Mouse (Mus musculus) lung, postnatal 36 days (tissue): Measurements from ENCODE around the gene Mrps31.

Source experiments
- DNase-seq: peaks from one replicate; pipeline ENCODE4 v3.0.0; 2022; ENCODE audit warnings: mixed read lengths

The Mrps31 gene

GRCm38 (mm10) chr8:22411282-22411702, at the start of gene Mrps31:
Gene Mrps31 (plus strand): TSS chr8:22411361.
- peak; percentile 92 for DNase-seq

DNA sequence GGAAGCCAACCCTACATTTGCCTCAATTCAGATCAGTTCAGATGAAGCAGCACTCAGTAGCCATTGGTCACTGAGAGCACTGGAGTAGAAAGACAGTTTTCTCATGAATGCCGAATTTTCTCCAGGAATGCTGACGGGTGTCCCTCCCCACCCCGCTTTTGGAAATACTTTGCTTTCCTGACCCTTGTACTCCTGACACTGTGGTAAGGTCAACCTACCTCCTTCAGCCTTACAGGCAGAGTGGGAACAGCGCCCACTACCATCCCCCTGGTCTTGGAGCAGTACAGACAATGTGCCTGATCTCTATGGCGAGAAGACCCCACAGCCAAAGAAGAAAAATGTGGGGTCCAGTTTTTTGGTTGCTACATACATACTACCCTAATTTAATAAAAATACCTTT, 34.9 kb upstream of the Mrps31 start:
- no peak for DNase-seq

GRCm38 (mm10) chr8:22376903-22377302, 34.3 kb upstream of the Mrps31 start:
- DNase-seq = peak; percentile 75

GRCm38 (mm10) chr8:22380934-22381333, 30.2 kb upstream of the Mrps31 start:
- no peak for DNase-seq

DNA sequence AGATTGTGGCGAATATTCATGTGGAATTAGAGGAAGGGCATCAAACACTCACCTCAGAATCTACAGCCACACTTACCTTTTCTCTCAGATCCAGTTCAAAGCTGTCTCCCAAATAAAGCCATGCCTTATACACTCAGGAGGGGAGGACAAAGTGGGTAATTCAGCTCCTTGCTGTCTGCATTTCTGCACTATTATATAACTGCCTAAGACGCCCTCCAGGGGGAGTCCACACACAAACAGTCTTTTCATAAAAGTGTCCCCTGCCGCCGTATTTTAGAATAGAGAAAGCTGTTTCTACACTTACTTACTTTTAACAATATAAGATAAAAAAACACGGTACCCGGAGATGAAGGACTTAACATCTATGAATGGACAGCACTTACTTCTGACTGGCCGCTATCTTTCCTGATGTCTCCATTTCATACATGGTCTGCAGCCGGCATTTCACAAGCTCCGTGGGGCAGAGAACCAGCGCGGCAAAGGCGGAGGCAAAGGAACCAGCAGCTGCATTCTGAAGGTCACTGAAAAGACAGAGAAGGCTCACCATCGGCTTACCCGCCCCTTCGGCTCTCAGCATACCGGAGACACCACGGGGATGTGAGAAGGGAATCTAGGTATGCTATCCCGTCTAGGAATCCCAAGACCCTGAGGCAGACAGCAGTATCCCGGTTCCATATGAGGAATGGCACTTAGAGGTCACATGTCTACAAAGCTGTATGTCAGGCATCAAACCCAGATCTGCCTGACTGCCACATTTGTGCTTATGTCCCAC, 28.2 kb upstream of the Mrps31 start:
- DNase-seq = no peak

DNA sequence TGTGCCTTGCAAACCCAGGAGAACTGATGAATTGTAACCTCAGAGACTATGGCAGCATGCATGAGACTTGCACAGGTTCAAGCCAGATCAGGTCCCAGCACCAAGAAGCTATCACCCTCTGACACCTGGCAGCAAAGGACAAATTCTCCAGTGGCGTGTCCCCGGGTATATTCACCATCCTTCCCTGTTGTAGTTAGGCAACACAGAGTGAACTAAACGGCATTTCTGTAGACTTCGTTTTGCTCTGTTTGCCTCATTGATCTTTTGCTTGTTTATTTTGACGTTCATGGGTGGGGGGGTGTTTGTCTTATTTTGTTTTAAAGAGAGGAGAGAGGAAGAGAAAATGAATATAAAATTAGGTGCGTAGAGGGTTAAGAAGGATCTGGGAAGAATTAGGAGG, 26.0 kb upstream of the Mrps31 start:
- no peak for DNase-seq

DNA sequence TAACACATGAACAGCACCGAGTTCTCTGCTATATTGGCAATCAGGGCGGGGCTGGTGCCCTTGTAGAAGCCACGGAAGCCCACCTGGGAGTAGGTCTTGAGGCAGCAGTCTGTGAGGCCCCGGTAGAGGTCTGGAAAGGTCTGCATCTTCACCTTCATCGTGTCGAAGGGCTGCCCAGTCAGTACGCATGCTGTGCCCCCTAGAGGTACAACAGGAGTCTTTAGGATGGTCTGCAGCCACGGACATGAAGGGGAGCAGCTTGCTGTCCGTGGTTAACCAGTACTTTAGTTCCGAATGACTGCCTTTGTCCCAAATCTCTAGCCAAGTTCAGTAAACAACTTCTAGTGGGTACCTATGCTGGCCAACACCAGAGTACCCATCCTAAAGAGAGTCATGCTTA, 21.3 kb upstream of the Mrps31 start:
- DNase-seq = no peak

GRCm38 (mm10) chr8:22390766-22391463, 20.2 kb upstream of the Mrps31 start:
- DNase-seq = no peak

- DNase-seq = no peak
Observed at GRCm38 (mm10) chr8:22394471-22394870, 16.7 kb upstream of the Mrps31 start.

DNA sequence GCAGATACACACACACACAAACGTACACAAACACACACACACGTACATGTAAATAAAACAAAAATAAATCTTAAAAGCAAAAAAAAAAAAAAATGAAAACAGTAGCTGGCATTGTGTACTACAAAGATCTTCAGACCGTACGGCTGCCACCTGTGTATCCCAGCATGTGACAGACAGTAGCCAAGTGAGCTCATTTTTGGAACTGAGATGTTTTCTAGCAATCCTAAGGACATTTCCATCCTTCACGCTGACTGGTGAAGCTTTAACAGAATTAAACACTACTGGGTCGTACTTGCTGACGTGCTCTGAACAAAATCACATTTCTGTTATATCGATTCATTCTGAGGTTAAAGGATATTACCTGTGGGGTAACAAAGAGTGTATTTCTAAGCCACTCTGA, 15.9 kb upstream of the Mrps31 start:
- DNase-seq = no peak

- DNase-seq = no peak
Observed at GRCm38 (mm10) chr8:22397811-22398141, 13.4 kb upstream of the Mrps31 start.

DNA sequence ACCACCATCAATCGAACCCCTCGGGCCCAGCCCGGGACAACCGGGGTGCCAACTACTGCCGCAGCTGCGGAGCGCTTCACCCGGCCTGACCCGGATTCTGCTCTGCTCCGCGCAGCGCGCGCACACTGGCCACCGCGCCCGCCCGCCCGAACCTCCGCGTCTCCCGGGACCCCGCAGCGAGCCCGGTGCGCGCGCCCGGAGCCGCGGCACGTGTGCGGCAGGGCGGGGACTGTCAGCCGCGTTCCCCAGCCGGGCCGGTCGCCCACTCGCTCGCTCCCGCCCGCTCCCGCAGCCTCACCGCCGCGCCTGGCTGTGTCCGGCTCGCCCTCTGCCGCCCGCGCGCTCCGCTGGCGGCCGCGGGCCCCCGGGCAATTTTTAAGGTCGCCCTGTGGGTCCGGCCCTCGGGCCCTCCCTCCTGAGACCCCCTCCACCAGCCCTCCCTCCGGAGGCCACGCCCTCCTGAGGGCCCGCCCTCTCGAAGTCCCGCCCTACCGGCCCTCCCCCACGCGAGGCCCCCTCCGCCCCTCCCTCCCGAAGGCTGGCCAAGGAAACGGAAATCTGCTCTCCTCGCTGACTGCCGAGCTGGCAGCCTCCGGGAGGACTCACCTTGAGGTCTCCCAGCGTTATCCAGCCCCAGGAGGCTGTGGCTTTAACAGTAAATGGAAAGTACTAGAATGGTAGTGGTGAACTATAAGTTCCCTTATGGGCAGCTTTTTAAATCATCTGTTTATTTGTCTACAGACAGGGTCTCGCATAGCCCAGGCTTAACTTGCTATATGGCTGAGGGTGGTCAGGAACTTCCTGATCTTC, 12.8 kb upstream of the Mrps31 start, which contains the start of gene Slc25a15:
TSS of gene Slc25a15 (minus strand) at position 456 of the 810 bp plus-strand sequence.
- peak; percentile 89 for DNase-seq

DNA sequence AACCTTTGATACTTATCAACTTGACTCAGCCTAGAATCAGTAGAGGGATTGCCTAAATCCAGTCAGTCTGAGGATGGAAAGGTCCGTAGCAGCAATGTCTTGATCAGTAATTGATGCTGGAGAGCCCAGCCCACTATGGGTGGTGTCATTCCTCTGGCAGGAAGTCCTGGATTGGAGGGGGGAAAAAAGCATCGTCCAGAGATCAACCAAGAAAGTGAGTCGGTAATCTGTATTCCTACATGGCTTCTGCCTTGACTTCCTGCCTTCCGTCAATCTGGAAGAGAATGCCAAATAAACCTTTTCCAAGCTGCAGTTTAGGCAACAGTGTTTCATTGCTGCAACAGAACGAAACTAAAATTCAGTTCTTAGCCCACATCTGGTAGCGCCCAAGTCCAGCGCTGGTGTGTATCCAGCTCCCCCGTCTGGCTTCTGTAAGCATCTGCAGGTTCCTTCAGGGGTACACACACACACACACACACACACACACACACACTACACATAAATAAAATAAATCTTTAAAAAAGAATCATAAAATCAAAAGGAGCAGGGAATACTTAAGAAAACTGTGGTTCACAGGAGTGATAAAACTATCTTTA, 11.8 kb upstream of the Mrps31 start:
- DNase-seq = no peak

GRCm38 (mm10) chr8:22400593-22400992, 10.6 kb upstream of the Mrps31 start:
- no peak for DNase-seq

GRCm38 (mm10) chr8:22403235-22403634, 7.9 kb upstream of the Mrps31 start:
- DNase-seq = no peak

GRCm38 (mm10) chr8:22405733-22406132, 5.4 kb upstream of the Mrps31 start:
- DNase-seq = no peak

- DNase-seq = no peak
Observed at GRCm38 (mm10) chr8:22410688-22411281, 376 bp upstream of the Mrps31 start.

GRCm38 (mm10) chr8:22411971-22412370, 810 bp downstream of the Mrps31 start:
- no peak for DNase-seq
